Mouse (Mus musculus): Measurements from ENCODE around the gene Pilrb2. TPM values are rescaled to one million over a fixed set of nuclear protein-coding genes. Genes with fewer than 3 reads are reported as not detected.
"Not testable (repeated sequence)": the region's sequence is repeated elsewhere in the genome, so short reads cannot be mapped to it uniquely, and the experiment has no call there.

Pilrb2 gene
- polyA plus RNA-seq (2016; fragmentation: Nextera tagmentation; extraction: Ambion mirVana), result not detected in 2 replicates

GRCm38 (mm10) chr5:137871644-137872380, at the start of gene Pilrb2:
Pilrb2 (minus strand) TSS chr5:137871815.
- not testable (repeated sequence) for H3K27me3 ChIP-seq (replicated peaks; ENCODE audit: low read depth, poor library complexity, severe bottlenecking); H3K27ac ChIP-seq (replicated peaks); DNase-seq (ENCODE audit: low spot score); H3K9me3 ChIP-seq; H3K4me1 ChIP-seq; H3K4me3 ChIP-seq; H3K36me3 ChIP-seq (replicated peaks)
- 76% methylated on average over 3 of the region's 3 CpGs for WGBS

- DNase-seq (ENCODE audit: low spot score), result no peak
- H3K36me3 ChIP-seq (replicated peaks), result no peaks in the 10 kb centered on the region
- H3K27ac ChIP-seq (replicated peaks), result no peak overlapping the region
- no peaks in the 10 kb centered on the region for H3K9me3 ChIP-seq
- no peaks in the 10 kb centered on the region for H3K4me1 ChIP-seq
- H3K27me3 ChIP-seq (replicated peaks; ENCODE audit: low read depth, poor library complexity, severe bottlenecking), result no peaks in the 10 kb centered on the region
- WGBS, result 80% methylated on average over 6 of the region's 6 CpGs
- H3K4me3 ChIP-seq, result no peak overlapping the region
Measured at GRCm38 (mm10) chr5:137915550-137915949, 43.9 kb upstream of the Pilrb2 start.

- H3K9me3 ChIP-seq, result no peaks in the 10 kb centered on the region
- no peaks in the 10 kb centered on the region for H3K36me3 ChIP-seq (replicated peaks)
- H3K27me3 ChIP-seq (replicated peaks; ENCODE audit: low read depth, poor library complexity, severe bottlenecking), result no peaks in the 10 kb centered on the region
- H3K4me1 ChIP-seq, result no peaks in the 10 kb centered on the region
- DNase-seq (ENCODE audit: low spot score), result no peak
- H3K27ac ChIP-seq (replicated peaks), result no peak overlapping the region
- H3K4me3 ChIP-seq, result no peak overlapping the region
Measured at GRCm38 (mm10) chr5:137914508-137914907, 42.9 kb upstream of the Pilrb2 start.

- Histone ChIP-seq H3K27ac (replicated peaks) (no peak overlapping the region), H3K4me1 (no peaks in the 10 kb centered on the region), H3K4me3 (no peak overlapping the region), H3K36me3 (replicated peaks) (no peaks in the 10 kb centered on the region), H3K9me3 (no peaks in the 10 kb centered on the region), H3K27me3 (replicated peaks; ENCODE audit: low read depth, poor library complexity, severe bottlenecking) (no peaks in the 10 kb centered on the region)
- DNase-seq (ENCODE audit: low spot score), result no peak
- WGBS, result 87% methylated on average over 3 of the region's 3 CpGs
Measured at GRCm38 (mm10) chr5:137909564-137910262, 38.1 kb upstream of the Pilrb2 start.

DNA sequence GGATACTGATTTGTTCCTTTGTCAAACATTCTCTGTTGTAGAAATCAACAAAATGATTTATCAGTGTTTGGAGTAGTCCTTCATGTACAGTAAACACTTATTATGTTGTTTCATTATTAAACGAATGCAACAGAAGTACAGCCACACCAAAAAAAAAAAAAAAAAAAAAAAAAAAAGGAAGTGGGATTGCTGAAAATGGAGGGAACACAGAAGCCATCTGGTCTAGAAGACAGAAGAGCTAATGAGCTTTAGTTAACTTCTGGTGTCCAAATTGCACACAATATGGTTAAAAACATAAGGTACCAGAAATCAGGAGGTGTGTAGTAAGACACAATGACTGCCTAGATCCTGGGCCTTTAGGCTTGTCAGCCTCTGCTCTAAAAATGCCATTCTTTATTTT, 26.2 kb upstream of the Pilrb2 start:
- Histone ChIP-seq H3K27ac (replicated peaks) (no peak overlapping the region), H3K4me1 (no peaks in the 10 kb centered on the region), H3K36me3 (replicated peaks) (no peaks in the 10 kb centered on the region), H3K27me3 (replicated peaks; ENCODE audit: low read depth, poor library complexity, severe bottlenecking) (no peaks in the 10 kb centered on the region), H3K4me3 (no peak overlapping the region), H3K9me3 (no peaks in the 10 kb centered on the region)
- WGBS, result 88% methylated on average over 1 of the region's 1 CpGs
- no peak for DNase-seq (ENCODE audit: low spot score)

- Histone ChIP-seq H3K4me3 (no peak overlapping the region), H3K36me3 (replicated peaks) (no peaks in the 10 kb centered on the region), H3K4me1 (no peaks in the 10 kb centered on the region), H3K27me3 (replicated peaks; ENCODE audit: low read depth, poor library complexity, severe bottlenecking) (no peaks in the 10 kb centered on the region), H3K9me3 (no peaks in the 10 kb centered on the region), H3K27ac (replicated peaks) (no peak overlapping the region)
- DNase-seq (ENCODE audit: low spot score), result no peak
- 69% methylated on average over 1 of the region's 1 CpGs for WGBS
Measured at GRCm38 (mm10) chr5:137892954-137893353, 21.3 kb upstream of the Pilrb2 start.

DNA sequence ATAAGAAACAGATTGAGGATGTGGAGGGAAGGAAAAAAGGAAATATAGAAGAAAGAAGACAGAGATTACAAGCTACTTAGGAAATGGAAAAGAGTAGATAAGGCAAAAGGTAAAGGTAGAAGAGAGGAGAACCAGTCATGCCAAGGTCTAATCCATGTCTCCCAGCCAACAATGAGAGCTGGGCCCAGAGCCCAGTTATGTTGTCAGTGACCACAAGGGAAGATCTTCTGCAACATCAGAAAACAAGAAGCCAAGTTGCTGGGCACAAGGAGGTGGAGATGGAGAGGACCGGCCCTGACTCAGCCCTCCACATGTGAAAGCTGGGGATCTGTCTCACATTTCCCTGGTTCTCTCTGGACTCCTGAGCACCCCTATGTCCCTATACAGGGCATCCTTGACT, 16.1 kb upstream of the Pilrb2 start:
- no peak overlapping the region for H3K4me3 ChIP-seq
- DNase-seq (ENCODE audit: low spot score), result no peak
- H3K9me3 ChIP-seq, result no peaks in the 10 kb centered on the region
- H3K4me1 ChIP-seq, result no peaks in the 10 kb centered on the region
- H3K27me3 ChIP-seq (replicated peaks; ENCODE audit: low read depth, poor library complexity, severe bottlenecking), result no peaks in the 10 kb centered on the region
- 96% methylated on average over 1 of the region's 1 CpGs for WGBS
- no peaks in the 10 kb centered on the region for H3K36me3 ChIP-seq (replicated peaks)
- no peak overlapping the region for H3K27ac ChIP-seq (replicated peaks)

GRCm38 (mm10) chr5:137885894-137886293, 14.3 kb upstream of the Pilrb2 start:
- WGBS, result 7% methylated on average over 2 of the region's 2 CpGs
- DNase-seq (ENCODE audit: low spot score), result peak; percentile 50
- H3K4me1 ChIP-seq, result no peaks in the 10 kb centered on the region

GRCm38 (mm10) chr5:137883345-137883744, 11.7 kb upstream of the Pilrb2 start:
- no peak for DNase-seq (ENCODE audit: low spot score)
- no peaks in the 10 kb centered on the region for H3K4me1 ChIP-seq
- H3K27me3 ChIP-seq (replicated peaks; ENCODE audit: low read depth, poor library complexity, severe bottlenecking), result no peaks in the 10 kb centered on the region
- no peak overlapping the region for H3K27ac ChIP-seq (replicated peaks)
- H3K4me3 ChIP-seq, result no peak overlapping the region
- 86% methylated on average over 3 of the region's 3 CpGs for WGBS
- no peaks in the 10 kb centered on the region for H3K9me3 ChIP-seq
- H3K36me3 ChIP-seq (replicated peaks), result no peaks in the 10 kb centered on the region

More at GRCm38 (mm10) chr5:137885894-137886293, 14.3 kb upstream of the Pilrb2 start:
- no peaks in the 10 kb centered on the region for H3K36me3 ChIP-seq (replicated peaks)
- H3K27me3 ChIP-seq (replicated peaks; ENCODE audit: low read depth, poor library complexity, severe bottlenecking), result no peaks in the 10 kb centered on the region
- no peaks in the 10 kb centered on the region for H3K9me3 ChIP-seq
- H3K4me3 ChIP-seq, result no peak overlapping the region
- no peak overlapping the region for H3K27ac ChIP-seq (replicated peaks)

GRCm38 (mm10) chr5:137882922-137883321, 11.3 kb upstream of the Pilrb2 start:
- H3K4me1 ChIP-seq, result no peaks in the 10 kb centered on the region
- H3K4me3 ChIP-seq, result no peak overlapping the region
- no peak for DNase-seq (ENCODE audit: low spot score)
- H3K27me3 ChIP-seq (replicated peaks; ENCODE audit: low read depth, poor library complexity, severe bottlenecking), result no peaks in the 10 kb centered on the region
- 80% methylated on average over 4 of the region's 4 CpGs for WGBS
- no peaks in the 10 kb centered on the region for H3K9me3 ChIP-seq
- no peaks in the 10 kb centered on the region for H3K36me3 ChIP-seq (replicated peaks)
- H3K27ac ChIP-seq (replicated peaks), result no peak overlapping the region

- Histone ChIP-seq H3K9me3 (no peaks in the 10 kb centered on the region), H3K27ac (replicated peaks) (no peak overlapping the region), H3K27me3 (replicated peaks; ENCODE audit: low read depth, poor library complexity, severe bottlenecking) (no peaks in the 10 kb centered on the region), H3K36me3 (replicated peaks) (no peaks in the 10 kb centered on the region), H3K4me3 (no peak overlapping the region), H3K4me1 (no peaks in the 10 kb centered on the region)
- no peak for DNase-seq (ENCODE audit: low spot score)
- 59% methylated on average over 2 of the region's 2 CpGs for WGBS
Measured at GRCm38 (mm10) chr5:137877860-137878259, 6.2 kb upstream of the Pilrb2 start.

- H3K27me3 ChIP-seq (replicated peaks; ENCODE audit: low read depth, poor library complexity, severe bottlenecking), result no peaks in the 10 kb centered on the region
- no peak overlapping the region for H3K4me3 ChIP-seq
- no peak overlapping the region for H3K27ac ChIP-seq (replicated peaks)
- H3K4me1 ChIP-seq, result no peaks in the 10 kb centered on the region
- no peaks in the 10 kb centered on the region for H3K36me3 ChIP-seq (replicated peaks)
- DNase-seq (ENCODE audit: low spot score), result no peak
- no peaks in the 10 kb centered on the region for H3K9me3 ChIP-seq
- WGBS, result 88% methylated on average over 2 of the region's 2 CpGs
Measured at GRCm38 (mm10) chr5:137875054-137875453, 3.4 kb upstream of the Pilrb2 start.

- WGBS, result 50% methylated on average over 1 of the region's 1 CpGs
- not testable (repeated sequence) for H3K36me3 ChIP-seq (replicated peaks); H3K4me3 ChIP-seq; H3K4me1 ChIP-seq; H3K27ac ChIP-seq (replicated peaks); DNase-seq (ENCODE audit: low spot score); H3K9me3 ChIP-seq; H3K27me3 ChIP-seq (replicated peaks; ENCODE audit: low read depth, poor library complexity, severe bottlenecking)
Measured at GRCm38 (mm10) chr5:137872381-137872702, 727 bp upstream of the Pilrb2 start.
